Mouse (Mus musculus): Measurements from ENCODE around the gene Fzd5. TPM values are rescaled to one million over a fixed set of nuclear protein-coding genes. Genes with fewer than 3 reads are reported as not detected.
A peak's percentile ranks its signal among the peaks of the same experiment; 100 is the strongest.

The Fzd5 gene
- total RNA-seq, 2 experiments from 2014 or later = 29.5 to 29.7 TPM

- peak in 1 of 2 experiments; percentile 25 for DNase-seq (ENCODE audit: low spot score in 2 of 2)
Measured at GRCm38 (mm10) chr1:64734771-64735750, 2.5 kb downstream of the Fzd5 start.

- DNase-seq (ENCODE audit: low spot score in 2 of 2) = no peak
Measured at GRCm38 (mm10) chr1:64733453-64734245, 3.9 kb downstream of the Fzd5 start.

GRCm38 (mm10) chr1:64732637-64733200, 4.8 kb downstream of the Fzd5 start:
- DNase-seq (ENCODE audit: low spot score in 2 of 2) = no peak

- DNase-seq (ENCODE audit: low spot score in 2 of 2) = no peak
Measured at GRCm38 (mm10) chr1:64732161-64732560, 5.4 kb downstream of the Fzd5 start.

GRCm38 (mm10) chr1:64731341-64732020, 6.1 kb downstream of the Fzd5 start:
- DNase-seq (ENCODE audit: low spot score in 2 of 2) = no peak

GRCm38 (mm10) chr1:64730046-64730445, 7.5 kb downstream of the Fzd5 start:
- DNase-seq (ENCODE audit: low spot score in 2 of 2) = no peak

GRCm38 (mm10) chr1:64721034-64721587, 16.4 kb downstream of the Fzd5 start:
- DNase-seq (ENCODE audit: low spot score in 2 of 2) = no peak

- DNase-seq (ENCODE audit: low spot score in 2 of 2) = no peak
Measured at GRCm38 (mm10) chr1:64717504-64717903, 20.0 kb downstream of the Fzd5 start.

- no peak for DNase-seq (ENCODE audit: low spot score in 2 of 2)
Measured at GRCm38 (mm10) chr1:64716589-64717304, 20.8 kb downstream of the Fzd5 start.

GRCm38 (mm10) chr1:64715458-64715857, 22.1 kb downstream of the Fzd5 start:
- DNase-seq (ENCODE audit: low spot score in 2 of 2) = no peak

- DNase-seq (ENCODE audit: low spot score in 2 of 2) = no peak
Measured at GRCm38 (mm10) chr1:64712006-64712760, 25.4 kb downstream of the Fzd5 start.

GRCm38 (mm10) chr1:64709891-64710290, 27.7 kb downstream of the Fzd5 start:
- DNase-seq (ENCODE audit: low spot score in 2 of 2) = no peak

- DNase-seq (ENCODE audit: low spot score in 2 of 2) = no peak
Measured at GRCm38 (mm10) chr1:64706610-64707009, 30.9 kb downstream of the Fzd5 start.

GRCm38 (mm10) chr1:64705230-64705629, 32.3 kb downstream of the Fzd5 start:
- no peak for DNase-seq (ENCODE audit: low spot score in 2 of 2)

GRCm38 (mm10) chr1:64701780-64702179, 35.8 kb downstream of the Fzd5 start:
- DNase-seq (ENCODE audit: low spot score in 2 of 2) = no peak

GRCm38 (mm10) chr1:64695156-64695555, 42.4 kb downstream of the Fzd5 start:
- DNase-seq (ENCODE audit: low spot score in 2 of 2) = no peak

- no peak for DNase-seq (ENCODE audit: low spot score in 2 of 2)
Measured at GRCm38 (mm10) chr1:64691581-64691980, 46.0 kb downstream of the Fzd5 start.

- DNase-seq (ENCODE audit: low spot score in 2 of 2) = peak; percentile 10 to 19
Measured at GRCm38 (mm10) chr1:64691121-64691551, 46.4 kb downstream of the Fzd5 start.
